Mouse (Mus musculus): ENCODE measurements around the gene Gm28048. TPM values are rescaled to one million over a fixed set of nuclear protein-coding genes. Genes with fewer than 3 reads are reported as not detected.

The Gm28048 gene
- polyA plus RNA-seq, 1 experiment from 2014 or later: 34.8 TPM

DNA sequence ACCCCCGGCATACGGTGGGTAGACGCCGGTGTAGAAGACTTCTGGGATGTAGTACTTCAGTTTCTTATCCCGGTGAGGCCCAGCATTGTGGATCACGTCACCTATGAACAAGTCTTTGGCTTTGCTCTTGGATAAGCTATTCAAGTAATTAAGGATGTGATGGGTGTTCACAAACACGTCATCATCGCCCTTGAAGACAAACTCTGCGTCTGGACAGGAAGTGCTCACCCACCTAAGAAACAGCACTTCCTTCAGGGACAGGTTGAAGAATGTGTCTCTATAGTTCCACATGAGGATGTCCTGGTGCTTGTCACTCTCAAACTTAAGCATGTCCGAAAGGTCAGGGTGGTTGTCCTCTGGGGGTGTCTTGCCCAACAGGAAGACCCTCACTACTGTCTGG is 145.6 kb downstream of the Gm28048 start:
- Histone ChIP-seq H3K9ac (ENCODE audit: low read depth, low read length) (no peak overlapping the region), H3K4me1 (replicated peaks; ENCODE audit: insufficient read depth, low read length) (no peaks in the 10 kb centered on the region), H3K9me3 (replicated peaks; ENCODE audit: low read length) (no peaks in the 10 kb centered on the region), H3K4me3 (replicated peaks; ENCODE audit: low read depth, low read length) (no peak overlapping the region), H3K36me3 (ENCODE audit: insufficient read depth, low read length) (peaks cover 3% of the 10 kb centered on the region; the same call in 1 of the 2 replicates), H3K27ac (no peak overlapping the region), H3K4me2 (ENCODE audit: low read length) (no peak overlapping the region), H3K27me3 (ENCODE audit: insufficient read depth, low read length) (no peaks in the 10 kb centered on the region)
- TF ChIP-seq CTCF (IDR thresholded peaks at IDR 0.05; ENCODE audit: low read depth): no peak
- 91% methylated on average over 10 of the region's 10 CpGs for WGBS
- no peak for DNase-seq (ENCODE audit: low spot score)
- no peak for ATAC-seq (replicated peaks; ENCODE audit: low FRiP score, low read depth)

GRCm38 (mm10) chr11:22832600-22832999 is 149.3 kb downstream of the Gm28048 start:
- Histone ChIP-seq H3K9me3 (replicated peaks; ENCODE audit: low read length) (no peaks in the 10 kb centered on the region), H3K9ac (ENCODE audit: low read depth, low read length) (no peak overlapping the region), H3K27me3 (ENCODE audit: insufficient read depth, low read length) (no peaks in the 10 kb centered on the region), H3K4me3 (replicated peaks; ENCODE audit: low read depth, low read length) (no peak overlapping the region), H3K4me2 (ENCODE audit: low read length) (no peak overlapping the region), H3K4me1 (replicated peaks; ENCODE audit: insufficient read depth, low read length) (no peaks in the 10 kb centered on the region; the same call in 1 of the 2 replicates), H3K27ac (no peak overlapping the region), H3K36me3 (ENCODE audit: insufficient read depth, low read length) (peaks cover 3% of the 10 kb centered on the region; the same call in 1 of the 2 replicates)
- DNase-seq (ENCODE audit: low spot score) (no peak), ATAC-seq (replicated peaks; ENCODE audit: low FRiP score, low read depth) (no peak)
- WGBS: 83% methylated on average over 4 of the region's 4 CpGs
- TF ChIP-seq CTCF (IDR thresholded peaks at IDR 0.05; ENCODE audit: low read depth): no peak

GRCm38 (mm10) chr11:22831916-22832315 is 150.0 kb downstream of the Gm28048 start:
- Histone ChIP-seq H3K27ac (no peak overlapping the region), H3K9ac (ENCODE audit: low read depth, low read length) (no peak overlapping the region), H3K4me1 (replicated peaks; ENCODE audit: insufficient read depth, low read length) (no peaks in the 10 kb centered on the region; the same call in 1 of the 2 replicates), H3K4me2 (ENCODE audit: low read length) (no peak overlapping the region), H3K4me3 (replicated peaks; ENCODE audit: low read depth, low read length) (no peak overlapping the region), H3K9me3 (replicated peaks; ENCODE audit: low read length) (no peaks in the 10 kb centered on the region), H3K27me3 (ENCODE audit: insufficient read depth, low read length) (no peaks in the 10 kb centered on the region), H3K36me3 (ENCODE audit: insufficient read depth, low read length) (peaks cover 3% of the 10 kb centered on the region; the same call in 1 of the 2 replicates)
- no peak for DNase-seq (ENCODE audit: low spot score)
- 83% methylated on average over 11 of the region's 11 CpGs for WGBS
- no peak for ATAC-seq (replicated peaks; ENCODE audit: low FRiP score, low read depth)
- no peak for TF ChIP-seq CTCF (IDR thresholded peaks at IDR 0.05; ENCODE audit: low read depth)

GRCm38 (mm10) chr11:22830684-22831083 is 151.2 kb downstream of the Gm28048 start:
- Histone ChIP-seq H3K9me3 (replicated peaks; ENCODE audit: low read length) (no peaks in the 10 kb centered on the region), H3K4me1 (replicated peaks; ENCODE audit: insufficient read depth, low read length) (no peaks in the 10 kb centered on the region; the same call in 1 of the 2 replicates), H3K36me3 (ENCODE audit: insufficient read depth, low read length) (no peaks in the 10 kb centered on the region), H3K27ac (no peak overlapping the region), H3K9ac (ENCODE audit: low read depth, low read length) (no peak overlapping the region), H3K4me3 (replicated peaks; ENCODE audit: low read depth, low read length) (no peak overlapping the region), H3K4me2 (ENCODE audit: low read length) (no peak overlapping the region), H3K27me3 (ENCODE audit: insufficient read depth, low read length) (no peaks in the 10 kb centered on the region)
- no peak for ATAC-seq (replicated peaks; ENCODE audit: low FRiP score, low read depth)
- TF ChIP-seq CTCF (IDR thresholded peaks at IDR 0.05; ENCODE audit: low read depth): no peak
- WGBS: 59% methylated on average over 6 of the region's 6 CpGs
- DNase-seq (ENCODE audit: low spot score): no peak

DNA sequence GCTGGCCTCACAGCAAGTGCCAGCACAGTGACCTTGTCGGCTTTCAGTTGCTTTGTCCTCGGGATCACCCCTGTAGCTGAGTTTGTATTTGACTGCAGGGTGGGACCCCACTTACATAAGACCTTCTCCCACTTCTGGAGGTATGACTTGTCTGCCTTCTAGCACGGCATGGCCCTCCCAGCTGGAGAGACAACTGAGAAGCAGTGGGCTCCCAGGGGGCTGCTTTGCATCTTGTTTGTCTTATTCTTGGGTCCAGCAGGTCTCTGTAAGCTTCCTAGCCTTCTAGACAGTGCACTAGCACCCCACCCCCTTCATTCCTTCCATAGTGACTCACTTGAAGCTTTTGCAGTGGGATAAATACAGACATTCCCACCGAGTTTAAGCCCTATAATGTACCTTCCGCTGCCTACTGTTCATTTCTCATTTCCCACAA is 151.7 kb downstream of the Gm28048 start:
- Histone ChIP-seq H3K27me3 (ENCODE audit: insufficient read depth, low read length) (no peaks in the 10 kb centered on the region), H3K4me1 (replicated peaks; ENCODE audit: insufficient read depth, low read length) (no peaks in the 10 kb centered on the region; the same call in 1 of the 2 replicates), H3K36me3 (ENCODE audit: insufficient read depth, low read length) (no peaks in the 10 kb centered on the region), H3K4me3 (replicated peaks; ENCODE audit: low read depth, low read length) (no peak overlapping the region), H3K4me2 (ENCODE audit: low read length) (no peak overlapping the region), H3K27ac (no peak overlapping the region), H3K9me3 (replicated peaks; ENCODE audit: low read length) (no peaks in the 10 kb centered on the region), H3K9ac (ENCODE audit: low read depth, low read length) (no peak overlapping the region)
- no peak for DNase-seq (ENCODE audit: low spot score)
- no peak for ATAC-seq (replicated peaks; ENCODE audit: low FRiP score, low read depth)
- WGBS: 59% methylated on average over 5 of the region's 5 CpGs
- no peak for TF ChIP-seq CTCF (IDR thresholded peaks at IDR 0.05; ENCODE audit: low read depth)

DNA sequence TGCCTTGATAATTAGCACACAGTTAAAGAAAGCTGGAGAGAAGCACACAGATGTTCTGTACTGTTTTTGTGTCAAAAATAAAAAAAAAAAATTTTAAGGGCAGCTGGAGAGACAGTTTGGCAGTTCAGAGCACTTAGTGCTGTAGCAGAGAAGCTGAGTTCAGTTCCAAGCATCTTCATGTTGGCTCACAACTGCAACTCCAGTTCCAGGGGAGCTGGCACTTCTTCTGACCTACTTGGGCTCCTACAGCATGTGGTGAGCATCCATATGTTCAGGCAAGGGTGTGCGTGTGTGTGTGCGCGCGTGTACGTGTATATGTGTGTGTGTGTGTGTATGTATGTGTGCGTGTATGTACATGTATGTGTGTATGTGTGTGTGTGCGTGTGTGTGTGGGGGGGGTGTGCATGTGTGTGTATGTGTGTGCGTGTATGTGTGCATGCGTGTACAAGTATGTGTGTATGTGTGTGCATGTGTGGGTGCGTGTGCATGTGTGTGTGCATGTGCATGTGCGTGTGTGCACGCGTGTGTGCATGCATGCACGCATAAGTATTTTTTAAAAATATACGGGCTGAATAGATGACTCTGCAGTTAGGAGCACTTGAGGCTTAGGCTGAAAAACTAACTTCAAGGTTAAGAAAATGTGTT is 152.8 kb downstream of the Gm28048 start:
- H3K4me2 ChIP-seq (ENCODE audit: low read length): no peak overlapping the region
- no peaks in the 10 kb centered on the region for H3K27me3 ChIP-seq (ENCODE audit: insufficient read depth, low read length)
- no peaks in the 10 kb centered on the region for H3K9me3 ChIP-seq (replicated peaks; ENCODE audit: low read length)
- no peak overlapping the region for H3K4me3 ChIP-seq (replicated peaks; ENCODE audit: low read depth, low read length)
- 96% methylated on average over 15 of the region's 15 CpGs for WGBS
- H3K9ac ChIP-seq (ENCODE audit: low read depth, low read length): no peak overlapping the region
- ATAC-seq (replicated peaks; ENCODE audit: low FRiP score, low read depth): no peak; the same call in 1 of the 2 replicates
- H3K27ac ChIP-seq: no peak overlapping the region
- H3K36me3 ChIP-seq (ENCODE audit: insufficient read depth, low read length): no peaks in the 10 kb centered on the region
- TF ChIP-seq CTCF (IDR thresholded peaks at IDR 0.05; ENCODE audit: low read depth): no peak
- H3K4me1 ChIP-seq (replicated peaks; ENCODE audit: insufficient read depth, low read length): no peaks in the 10 kb centered on the region; the same call in 1 of the 2 replicates
- DNase-seq (ENCODE audit: low spot score): no peak
